Mouse (Mus musculus): ENCODE results near the gene Ovca2.

The Ovca2 gene

GRCm38 (mm10) chr11:75169405-75170080 lies 9.1 kb downstream of the Ovca2 start, which contains the start of gene Hic1:
TSS of gene Hic1 (minus strand) at chr11:75169519.
- DNase-seq (ENCODE audit: low spot score): no peak

- DNase-seq (ENCODE audit: low spot score): peak; percentile 80
These were observed 9.9 kb downstream of the Ovca2 start for GRCm38 (mm10) chr11:75168590-75169361.

GRCm38 (mm10) chr11:75167643-75168589 lies 10.7 kb downstream of the Ovca2 start:
- no peak for DNase-seq (ENCODE audit: low spot score)

GRCm38 (mm10) chr11:75166861-75167642 lies 11.6 kb downstream of the Ovca2 start:
- no peak for DNase-seq (ENCODE audit: low spot score)

GRCm38 (mm10) chr11:75166193-75166842 lies 12.3 kb downstream of the Ovca2 start:
- DNase-seq (ENCODE audit: low spot score): no peak

- DNase-seq (ENCODE audit: low spot score): peak; percentile 64
These were observed 13.0 kb downstream of the Ovca2 start for GRCm38 (mm10) chr11:75165441-75166192.

GRCm38 (mm10) chr11:75164750-75165149 lies 13.9 kb downstream of the Ovca2 start:
- DNase-seq (ENCODE audit: low spot score): no peak

- no peak for DNase-seq (ENCODE audit: low spot score)
These were observed 14.6 kb downstream of the Ovca2 start for GRCm38 (mm10) chr11:75164051-75164450.

GRCm38 (mm10) chr11:75163379-75163778 lies 15.3 kb downstream of the Ovca2 start:
- no peak for DNase-seq (ENCODE audit: low spot score)

GRCm38 (mm10) chr11:75162591-75163080 lies 16.0 kb downstream of the Ovca2 start:
- DNase-seq (ENCODE audit: low spot score): no peak

GRCm38 (mm10) chr11:75161417-75162008 lies 17.1 kb downstream of the Ovca2 start:
- DNase-seq (ENCODE audit: low spot score): no peak

GRCm38 (mm10) chr11:75160954-75161353 lies 17.7 kb downstream of the Ovca2 start:
- no peak for DNase-seq (ENCODE audit: low spot score)

GRCm38 (mm10) chr11:75159564-75159963 lies 19.1 kb downstream of the Ovca2 start:
- peak; percentile 23 for DNase-seq (ENCODE audit: low spot score)

- DNase-seq (ENCODE audit: low spot score): no peak
These were observed 20.2 kb downstream of the Ovca2 start for GRCm38 (mm10) chr11:75158432-75158831.

- DNase-seq (ENCODE audit: low spot score): no peak
These were observed 20.7 kb downstream of the Ovca2 start for GRCm38 (mm10) chr11:75157901-75158300.

- no peak for DNase-seq (ENCODE audit: low spot score)
These were observed 21.6 kb downstream of the Ovca2 start for GRCm38 (mm10) chr11:75157037-75157436.

GRCm38 (mm10) chr11:75156416-75156815 lies 22.2 kb downstream of the Ovca2 start:
- DNase-seq (ENCODE audit: low spot score): no peak

- no peak for DNase-seq (ENCODE audit: low spot score)
These were observed 22.6 kb downstream of the Ovca2 start for GRCm38 (mm10) chr11:75155985-75156384.

GRCm38 (mm10) chr11:75154053-75154585 lies 24.5 kb downstream of the Ovca2 start:
- DNase-seq (ENCODE audit: low spot score): no peak

Data from retina, embryonic 14.5 days (tissue).